ENCODE assay signal across 8 mouse cellular contexts in genomic region chr2:51148975-51149374, GRCm38 (mm10). TPM values are rescaled to one million over a fixed set of nuclear protein-coding genes. Genes with fewer than 3 reads are reported as not detected.
DNase-seq lines count a peak whose midpoint lies in the region; ATAC-seq and TF ChIP-seq lines count a peak whose summit lies in the region.

Gene Rnd3, minus strand, starts transcription at chr2:51149111.

- H3K4me2 ChIP-seq in forebrain, embryonic 14.5 days (ENCODE audit: low read length) = peak within 1 kb of the TSS; percentile 74
- peak within 1 kb of the TSS; percentile 75 for H3K4me2 ChIP-seq in liver, postnatal 0 days (ENCODE audit: low read depth, low read length)
- peak within 1 kb of the TSS; percentile 75 for H3K4me2 ChIP-seq in neural tube, embryonic 13.5 days

- intact Hi-C loops in heart, postnatal 10 days (cut with DNase I) = loop anchor here (2.0 to 10.0 kb wide), 6 partner anchors 267 to 842 kb away; no protein-coding TSS in a partner anchor

- under 1% methylated on average over 25 of the region's 25 CpGs for WGBS in forebrain, embryonic 14.5 days
- WGBS in liver, postnatal 0 days (ENCODE audit: insufficient replicate concordance) = 3% methylated on average over 25 of the region's 25 CpGs
- under 1% methylated on average over 25 of the region's 25 CpGs for WGBS in neural tube, embryonic 13.5 days

- TF ChIP-seq CTCF in liver, postnatal 0 days (IDR thresholded peaks at IDR 0.05; ENCODE audit: low read depth) = peak; percentile 92

- peak; percentile 40 for DNase-seq in CD4-positive helper T cell, adult 2 months (ENCODE audit: low read depth, low spot score)
- peak; percentile 18 for DNase-seq in c-Kit-positive CD71-positive TER-119-positive erythroid progenitor cells, embryonic 14.5 days (ENCODE audit: low spot score)
- DNase-seq in forebrain, embryonic 14.5 days (ENCODE audit: low spot score) = peak; percentile 99
- DNase-seq in heart, postnatal 10 days = peak; percentile 97 to 98
- DNase-seq in layer of hippocampus, adult 11-12 months (ENCODE audit: low spot score) = peak; percentile 92
- peak; percentile 89 for DNase-seq in liver, postnatal 0 days
- peak; percentile 83 for DNase-seq in telencephalon, adult 2 months (ENCODE audit: low read depth, low spot score)

- 0 out of 2 replicates have a peak, but pooled peaks cover 3% of the 10 kb centered on the region for H3K36me3 ChIP-seq in forebrain, embryonic 14.5 days (ENCODE audit: control insufficient read depth, insufficient read depth, low read length)
- H3K36me3 ChIP-seq in liver, postnatal 0 days (replicated peaks; ENCODE audit: insufficient read depth, low read length) = no peaks in the 10 kb centered on the region
- no peaks in the 10 kb centered on the region for H3K36me3 ChIP-seq in neural tube, embryonic 13.5 days

- H3K4me1 ChIP-seq in forebrain, embryonic 14.5 days (ENCODE audit: control insufficient read depth, insufficient read depth, low read length) = peaks cover 13% of the 10 kb centered on the region
- peaks cover 8% of the 10 kb centered on the region; the same call in 1 of the 2 replicates for H3K4me1 ChIP-seq in liver, postnatal 0 days (ENCODE audit: insufficient read depth)
- peaks cover 21% of the 10 kb centered on the region for H3K4me1 ChIP-seq in neural tube, embryonic 13.5 days (replicated peaks)

- TF ChIP-seq EP300 in liver, postnatal 0 days (IDR thresholded peaks at IDR 0.05; ENCODE audit: low read depth) = no peak

- no peaks in the 10 kb centered on the region for H3K27me3 ChIP-seq in forebrain, embryonic 14.5 days (replicated peaks; ENCODE audit: control insufficient read depth, insufficient read depth, low read length)
- 0 out of 2 replicates have a peak, but pooled peaks cover 4% of the 10 kb centered on the region for H3K27me3 ChIP-seq in liver, postnatal 0 days (ENCODE audit: insufficient read depth, low read length)
- H3K27me3 ChIP-seq in neural tube, embryonic 13.5 days = no peaks in the 10 kb centered on the region

- H3K27ac ChIP-seq in forebrain, embryonic 14.5 days (ENCODE audit: low read depth, low read length) = peak within 1 kb of the TSS; percentile 94
- H3K27ac ChIP-seq in liver, postnatal 0 days (ENCODE audit: low read depth) = peak within 1 kb of the TSS; percentile 90
- H3K27ac ChIP-seq in neural tube, embryonic 13.5 days (replicated peaks) = peak within 1 kb of the TSS; percentile 94

- peak; percentile 87 for ATAC-seq in forebrain, embryonic 14.5 days
- peak; percentile 76 for ATAC-seq in liver, postnatal 0 days
- ATAC-seq in neural tube, embryonic 13.5 days (ENCODE audit: low read depth) = peak; percentile 74

- peak within 1 kb of the TSS; percentile 91 for H3K4me3 ChIP-seq in forebrain, embryonic 14.5 days (ENCODE audit: low read depth, low read length)
- H3K4me3 ChIP-seq in liver, postnatal 0 days (ENCODE audit: low read depth, low read length) = peak within 1 kb of the TSS; percentile 71
- H3K4me3 ChIP-seq in neural tube, embryonic 13.5 days = peak within 1 kb of the TSS; percentile 97

- no peaks in the 10 kb centered on the region for H3K9me3 ChIP-seq in forebrain, embryonic 14.5 days (replicated peaks; ENCODE audit: control insufficient read depth, low read length)
- H3K9me3 ChIP-seq in liver, postnatal 0 days (ENCODE audit: low read length) = no peaks in the 10 kb centered on the region
- H3K9me3 ChIP-seq in neural tube, embryonic 13.5 days = no peaks in the 10 kb centered on the region

- peak within 1 kb of the TSS; percentile 98 for H3K9ac ChIP-seq in forebrain, embryonic 14.5 days (ENCODE audit: low read length)
- H3K9ac ChIP-seq in liver, postnatal 0 days (replicated peaks) = peak within 1 kb of the TSS; percentile 79
- peak within 1 kb of the TSS; percentile 92 for H3K9ac ChIP-seq in neural tube, embryonic 13.5 days

RNA-seq across cellular contexts. Expression of gene Rnd3, which starts in this region (rescaled TPM):
- 191 and 206 TPM in 2 replicates for polyA plus RNA-seq in forebrain, embryonic 14.5 days (2014; fragmentation: Nextera tagmentation; extraction: Ambion mirVana)
- total RNA-seq in heart, postnatal 10 days (2021) = 10 to 100 TPM; 24.6 to 28.1 TPM
- polyA plus RNA-seq in liver, postnatal 0 days (2015; fragmentation: Nextera tagmentation; extraction: Ambion mirVana) = 12.1 and 13.6 TPM in 2 replicates
- polyA plus RNA-seq in neural tube, embryonic 13.5 days (2015; fragmentation: Nextera tagmentation; extraction: Ambion mirVana) = 158 and 171 TPM in 2 replicates

Comparison
In these comparisons a context has a peak if more than half of its experiments do, and no peak if none do; other contexts are left out.
1. Peak in every context shown above with its lines: DNase-seq, ATAC-seq, H3K4me3 ChIP-seq and H3K27ac ChIP-seq.
2. RNA of gene Rnd3 (polyA plus RNA-seq): 191 to 206 TPM in forebrain, embryonic 14.5 days and 158 to 171 TPM in neural tube, embryonic 13.5 days; 12.1 to 13.6 TPM in liver, postnatal 0 days; every median in the first group is over 10 times any median in the second.
3. DNase-seq: peak in every context shown above with its lines; median percentile 99 in forebrain, embryonic 14.5 days; 98 in heart, postnatal 10 days; 92 in layer of hippocampus, adult 11-12 months; 89 in liver, postnatal 0 days; 83 in telencephalon, adult 2 months; 40 in CD4-positive helper T cell, adult 2 months; 18 in c-Kit-positive CD71-positive TER-119-positive erythroid progenitor cells, embryonic 14.5 days.